ENCODE assay signal across 8 mouse cellular contexts in the genomic region with DNA sequence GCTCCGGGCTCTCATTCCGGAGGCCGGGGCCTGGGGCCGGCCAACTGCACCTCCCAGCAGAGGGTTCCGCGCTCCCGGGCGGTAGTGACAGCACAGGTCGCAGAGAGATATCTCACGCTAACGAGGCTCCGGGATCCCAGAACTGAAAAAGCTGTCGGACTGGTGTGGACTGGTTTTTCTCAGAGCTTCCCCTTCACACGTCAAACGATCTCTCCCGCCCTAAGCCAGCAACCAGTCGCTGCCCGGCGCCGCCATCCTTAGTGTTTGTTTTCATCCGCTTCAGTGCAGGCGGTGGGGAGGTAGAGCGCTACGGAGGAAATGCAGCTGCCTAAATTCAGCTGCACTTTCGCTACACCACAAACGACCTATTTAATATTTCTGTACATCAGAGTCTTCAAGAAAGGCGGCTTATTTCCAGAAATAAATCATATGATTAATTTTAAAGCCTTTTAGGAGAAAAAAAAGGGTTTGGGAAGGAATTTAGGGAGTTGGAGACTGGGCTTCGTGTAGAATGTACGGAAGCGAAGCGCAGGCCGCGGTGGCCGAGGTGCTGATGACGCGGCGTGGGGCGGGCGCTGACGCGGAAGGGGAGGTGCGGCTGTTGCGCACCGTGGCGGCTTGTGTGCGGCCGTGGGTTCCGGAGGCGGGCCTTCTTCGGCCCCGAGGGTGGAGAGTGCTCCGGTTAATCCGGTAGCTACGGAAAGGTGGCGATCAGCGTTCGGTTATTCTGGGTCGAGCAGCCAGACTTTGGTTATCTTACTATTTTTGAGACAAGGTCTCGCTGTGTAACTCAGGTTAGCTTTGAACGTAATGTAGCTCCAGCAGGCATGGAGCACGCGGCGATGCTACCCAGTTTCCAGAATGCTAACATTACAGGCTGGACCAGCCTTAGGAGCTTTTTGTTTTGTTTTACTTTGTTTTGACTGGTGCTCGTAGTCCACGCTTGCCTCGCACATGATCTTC. TPM values are rescaled to one million over a fixed set of nuclear protein-coding genes. Genes with fewer than 3 reads are reported as not detected.
DNase-seq lines count a peak whose midpoint lies in the region; ATAC-seq and TF ChIP-seq lines count a peak whose summit lies in the region.

A gene (minus strand): TSS at position 305 of the 963 bp plus-strand sequence.
A gene (plus strand): TSS at position 581 of the 963 bp plus-strand sequence.

- no peak for TF ChIP-seq CTCF in ES-Bruce4 (IDR thresholded peaks at IDR 0.05; ENCODE audit: low read depth, low read length)
- no peak for TF ChIP-seq CTCF in lung, adult 2 months (IDR thresholded peaks at IDR 0.05; ENCODE audit: insufficient read depth, low read length)

- peaks cover 2% of the 10 kb centered on the region for H3K4me1 ChIP-seq in ES-Bruce4 (ENCODE audit: control insufficient read depth, insufficient read depth, low read length)
- H3K4me1 ChIP-seq in forebrain, embryonic 14.5 days (ENCODE audit: control insufficient read depth, insufficient read depth, low read length), result peaks cover 6% of the 10 kb centered on the region; the same call in 1 of the 2 replicates
- H3K4me1 ChIP-seq in lung, adult 2 months (ENCODE audit: control insufficient read depth, insufficient read depth, low read length), result peaks cover 9% of the 10 kb centered on the region

- no peak for TF ChIP-seq EP300 in ES-Bruce4 (IDR thresholded peaks at IDR 0.05; ENCODE audit: insufficient read depth, low read depth, low read length)

- H3K27ac ChIP-seq in ES-Bruce4 (ENCODE audit: insufficient read depth, low read length), result peak within 1 kb of the TSS; percentile 75
- H3K27ac ChIP-seq in forebrain, embryonic 14.5 days (ENCODE audit: low read depth, low read length), result peak within 1 kb of the TSS; percentile 60

- intact Hi-C loops in heart, postnatal 25 days (cut with DNase I), result loop anchor here (2.0 kb wide), 1 partner anchor 20 kb away; a partner anchor contains a TSS

- peak within 1 kb of the TSS; percentile 94 for H3K9ac ChIP-seq in ES-Bruce4 (ENCODE audit: low read depth, poor library complexity, severe bottlenecking)
- peak within 1 kb of the TSS; percentile 83 for H3K9ac ChIP-seq in forebrain, embryonic 14.5 days (ENCODE audit: low read length)

- peak within 1 kb of the TSS; percentile 93 for H3K4me3 ChIP-seq in ES-Bruce4 (ENCODE audit: low read depth, low read length)
- peak within 1 kb of the TSS; percentile 87 for H3K4me3 ChIP-seq in forebrain, embryonic 14.5 days (ENCODE audit: low read depth, low read length)
- H3K4me3 ChIP-seq in lung, adult 2 months (replicated peaks; ENCODE audit: extremely low read depth, low read depth, low read length), result peak within 1 kb of the TSS; percentile 100

- no peaks in the 10 kb centered on the region for H3K9me3 ChIP-seq in ES-Bruce4 (replicated peaks; ENCODE audit: control insufficient read depth, insufficient read depth, low read length, poor library complexity, severe bottlenecking)
- H3K9me3 ChIP-seq in forebrain, embryonic 14.5 days (replicated peaks; ENCODE audit: control insufficient read depth, low read length), result no peaks in the 10 kb centered on the region

- DNase-seq in forebrain, embryonic 14.5 days (ENCODE audit: low spot score), result peak; percentile 95
- DNase-seq in heart, postnatal 25 days (ENCODE audit: low spot score), result peak; percentile 84
- peak; percentile 92 to 94 for DNase-seq in layer of hippocampus, adult 18-20 months (ENCODE audit: low spot score in 2 of 2)
- peak; percentile 94 for DNase-seq in lung, adult 2 months
- DNase-seq in thymus, adult 18-20 months, result peak; percentile 85 to 86

- peak within 1 kb of the TSS; percentile 88 for H3K4me2 ChIP-seq in forebrain, embryonic 14.5 days (ENCODE audit: low read length)

- H3K36me3 ChIP-seq in ES-Bruce4 (ENCODE audit: control insufficient read depth, insufficient read depth, low read length, poor library complexity, severe bottlenecking), result peaks cover 14% of the 10 kb centered on the region; the same call in 1 of the 2 replicates
- no peaks in the 10 kb centered on the region for H3K36me3 ChIP-seq in forebrain, embryonic 14.5 days (ENCODE audit: control insufficient read depth, insufficient read depth, low read length)

- ATAC-seq in cerebellum, adult (ENCODE audit: insufficient number of reproducible peaks, low FRiP score, low TSS enrichment), result peak; percentile 98
- peak; percentile 100 for ATAC-seq in forebrain, embryonic 14.5 days
- peak; percentile 89 for ATAC-seq in neutrophil, adult 5-6 weeks (ENCODE audit: extremely low read depth, insufficient number of reproducible peaks, low FRiP score, poor library complexity, severe bottlenecking)

- WGBS in forebrain, embryonic 14.5 days, result under 1% methylated on average over 66 of the region's 66 CpGs
- under 1% methylated on average over 66 of the region's 66 CpGs for WGBS in lung, adult 2 months

- H3K27me3 ChIP-seq in ES-Bruce4 (ENCODE audit: control insufficient read depth, insufficient read depth, low read length, poor library complexity, severe bottlenecking), result no peaks in the 10 kb centered on the region
- no peaks in the 10 kb centered on the region for H3K27me3 ChIP-seq in forebrain, embryonic 14.5 days (replicated peaks; ENCODE audit: control insufficient read depth, insufficient read depth, low read length)

- TF ChIP-seq POLR2A in ES-Bruce4 (IDR thresholded peaks at IDR 0.05; ENCODE audit: insufficient read depth, low read length), result peak; percentile 12
- peak; percentile 85; the same call in 1 of the 2 replicates for TF ChIP-seq POLR2A in lung, adult 2 months (IDR thresholded peaks at IDR 0.05; ENCODE audit: borderline replicate concordance, extremely low read depth, low read depth, low read length)

RNA-seq across cellular contexts. Expression of the first gene that starts in this region (rescaled TPM):
- 38.8 and 43.2 TPM in 2 replicates for polyA plus RNA-seq in ES-Bruce4 (2011; ENCODE audit: insufficient read depth, insufficient read length, low read depth, missing spikeins)
- 40.4 and 43.3 TPM in 2 replicates for polyA plus RNA-seq in forebrain, embryonic 14.5 days (2014; fragmentation: Nextera tagmentation; extraction: Ambion mirVana)
- 10 to 100 TPM; 39.2 to 48.4 TPM for total RNA-seq in heart, postnatal 25 days (2021)
- 10 to 100 TPM; 78.0 to 79.6 TPM for total RNA-seq in layer of hippocampus, adult 18-20 months (2021)
- polyA plus RNA-seq in lung, adult 2 months (2012; rRNA removed), result 31.8 and 40.4 TPM in 2 replicates
- 12.7 and 17.2 TPM in 2 replicates for total RNA-seq in neutrophil, adult 5-6 weeks (2017)

RNA-seq across cellular contexts. Expression of the second gene that starts in this region (rescaled TPM):
- polyA plus RNA-seq in ES-Bruce4 (2011; ENCODE audit: insufficient read depth, insufficient read length, low read depth, missing spikeins), result 16.8 and 22.4 TPM in 2 replicates
- polyA plus RNA-seq in forebrain, embryonic 14.5 days (2014; fragmentation: Nextera tagmentation; extraction: Ambion mirVana), result 11.8 and 13.5 TPM in 2 replicates
- 1 to 10 TPM; 5.9 to 6.2 TPM for total RNA-seq in heart, postnatal 25 days (2021)
- total RNA-seq in layer of hippocampus, adult 18-20 months (2021), result 1 to 10 TPM; 7.1 TPM
- 1.9 and 3.5 TPM in 2 replicates for polyA plus RNA-seq in lung, adult 2 months (2012; rRNA removed)
- 11.5 and 11.8 TPM in 2 replicates for total RNA-seq in neutrophil, adult 5-6 weeks (2017)

Comparison
In these comparisons a context has a peak if more than half of its experiments do, and no peak if none do; other contexts are left out.
1. Peak in every context shown above with its lines: DNase-seq, ATAC-seq, H3K4me3 ChIP-seq and H3K27ac ChIP-seq.